Mouse (Mus musculus) C2C12 (cell line): Measurements from ENCODE around the gene Gm49339.

Experiments
- MAX ChIP-seq: IDR thresholded peaks from one replicate; pipeline ENCODE4 v1.6.1; 2011; ENCODE audit warnings: mild to moderate bottlenecking, control low read depth
- MYOD1 ChIP-seq: IDR thresholded peaks from one replicate; pipeline ENCODE4 v1.6.1; 2011; ENCODE audit warnings: low read depth; ENCODE audit not compliant: control insufficient read depth, insufficient read length

GRCm38 (mm10) chr10:51435684-51436083 is 44.7 kb upstream of the Gm49339 start:
- no peak for TF ChIP-seq MAX
- no peak for TF ChIP-seq MYOD1
